Mouse (Mus musculus) brain, embryonic 14.5 days (tissue): Measurements from ENCODE around the gene Hipk2.

Source experiments
- CTCF ChIP-seq: fragments of 200-500 bp; IDR thresholded peaks from 2 replicates; pipeline ENCODE4 v1.5.1; 2012; ENCODE audit warnings: inconsistent platforms, mild to moderate bottlenecking, moderate library complexity, borderline replicate concordance; ENCODE audit not compliant: insufficient read depth, insufficient read length; ENCODE audit errors: extremely low read depth
- POLR2A ChIP-seq: fragments of 200-500 bp; IDR thresholded peaks from 2 replicates; pipeline ENCODE4 v1.6.1; 2012; ENCODE audit warnings: mild to moderate bottlenecking, inconsistent platforms, borderline replicate concordance; ENCODE audit not compliant: poor library complexity, insufficient read depth, insufficient read length, severe bottlenecking; ENCODE audit errors: extremely low read depth

DNA sequence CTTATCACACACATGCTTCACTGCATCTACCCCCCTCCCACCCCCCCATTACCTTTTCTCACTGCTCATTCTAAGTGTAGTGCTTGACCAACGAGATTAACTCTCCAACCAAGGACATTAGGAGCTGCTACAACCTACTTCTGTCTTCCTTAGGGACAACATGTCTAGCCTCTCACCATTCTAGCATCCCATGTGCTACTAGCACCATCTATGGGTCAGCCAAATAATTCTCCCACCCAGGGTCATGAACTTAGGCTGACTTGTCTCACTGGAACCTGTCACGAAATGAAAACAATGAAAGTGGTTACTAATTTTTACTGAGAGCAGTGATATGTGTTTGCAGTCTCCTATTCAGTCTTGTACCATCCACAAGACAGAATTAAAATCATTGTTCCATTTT is 138.2 kb downstream of the Hipk2 start:
- TF ChIP-seq CTCF = peak; percentile 5; the same call in 1 of the 2 replicates
- TF ChIP-seq POLR2A = no peak
